Mouse (Mus musculus): ENCODE results near the gene Ncor2. TPM values are rescaled to one million over a fixed set of nuclear protein-coding genes. Genes with fewer than 3 reads are reported as not detected.

Gene Ncor2
- total RNA-seq, 2 experiments from 2014 or later, result 104 to 112 TPM

Other genes starting within 250 kb of the Ncor2 start
- gene Rflna, start 176.0 kb downstream of the Ncor2 start, total RNA-seq (2021), result 1 to 10 TPM; 1.2 to 1.3 TPM
- gene Scarb1, start 161.9 kb upstream of the Ncor2 start, total RNA-seq (2021), result 10 to 100 TPM; 65.7 to 67.0 TPM
- under 1 TPM; 0.21 to 0.29 TPM for gene Gm10382, start 210.1 kb upstream of the Ncor2 start, total RNA-seq (2021)
- gene Ubc, start 211.0 kb upstream of the Ncor2 start, total RNA-seq (2021), result 100 to 1,000 TPM; 781 to 834 TPM